Mouse (Mus musculus): ENCODE results near the gene Ska3. TPM values are rescaled to one million over a fixed set of nuclear protein-coding genes. Genes with fewer than 3 reads are reported as not detected.

Ska3 gene
- polyA plus RNA-seq, 1 experiment from 2014 or later: 22.0 TPM

Small RNAs within 50 kb of the gene (microRNA-seq; reads per million reads assigned to microRNA genes)
- gene Mir3077: not detected

Other genes with a start within 250 kb of the Ska3 start
- gene Xpo4, start 160.8 kb downstream of the Ska3 start, polyA plus RNA-seq (2015; fragmentation: Nextera tagmentation; extraction: Ambion mirVana): 17.5 and 19.3 TPM in 2 replicates
- gene Gm49361, start 80.1 kb downstream of the Ska3 start, polyA plus RNA-seq (2015; fragmentation: Nextera tagmentation; extraction: Ambion mirVana): not detected in 2 replicates
- 3.6 and 4.6 TPM in 2 replicates for gene Lats2, start 67.8 kb downstream of the Ska3 start, polyA plus RNA-seq (2015; fragmentation: Nextera tagmentation; extraction: Ambion mirVana)
- gene Sap18, start 28.0 kb downstream of the Ska3 start, polyA plus RNA-seq (2015; fragmentation: Nextera tagmentation; extraction: Ambion mirVana): 10.1 and 11.9 TPM in 2 replicates
- 172 and 185 TPM in 2 replicates for gene Mrpl57, start within 50 bp of the Ska3 start, polyA plus RNA-seq (2015; fragmentation: Nextera tagmentation; extraction: Ambion mirVana)
- gene Zdhhc20, start 64.1 kb upstream of the Ska3 start, polyA plus RNA-seq (2015; fragmentation: Nextera tagmentation; extraction: Ambion mirVana): 11.4 and 14.4 TPM in 2 replicates
- gene Micu2, start 173.1 kb upstream of the Ska3 start, polyA plus RNA-seq (2015; fragmentation: Nextera tagmentation; extraction: Ambion mirVana): 41.5 and 45.3 TPM in 2 replicates
- gene Fgf9, start 244.4 kb upstream of the Ska3 start, polyA plus RNA-seq (2015; fragmentation: Nextera tagmentation; extraction: Ambion mirVana): 0.68 and 0.83 TPM in 2 replicates